Mouse (Mus musculus) neural tube, embryonic 15.5 days (tissue): ENCODE measurements around the gene Pnkp. TPM values are rescaled to one million over a fixed set of nuclear protein-coding genes. Genes with fewer than 3 reads are reported as not detected.

Source experiments
- ATAC-seq: fragments of 200-750 bp; cut with Nextera tagmentation; 2 replicates; pipeline ENCODE4 v1.8.0; 2017; ENCODE audit warnings: mild to moderate bottlenecking, moderate TSS enrichment, moderate library complexity; ENCODE audit not compliant: low FRiP score
- H3K27ac ChIP-seq: fragments of 300-500 bp; sonication (generic); replicated peaks from 2 replicates; pipeline ENCODE4 v1.5.1; 2015; ENCODE audit warnings: mild to moderate bottlenecking, inconsistent platforms
- H3K27me3 ChIP-seq: fragments of 300-500 bp; sonication (generic); replicated peaks from 2 replicates; pipeline ENCODE4 v1.6.1; 2015; ENCODE audit warnings: inconsistent platforms
- H3K36me3 ChIP-seq: fragments of 300-500 bp; sonication (generic); 2 replicates; pipeline ENCODE4 v1.6.1; 2015; ENCODE audit warnings: inconsistent platforms
- H3K4me1 ChIP-seq: fragments of 300-500 bp; sonication (generic); 2 replicates; pipeline ENCODE4 v1.6.1; 2015; ENCODE audit warnings: inconsistent platforms
- H3K4me2 ChIP-seq: fragments of 300-500 bp; sonication (generic); 2 replicates; pipeline ENCODE4 v1.6.1; 2015; ENCODE audit warnings: inconsistent platforms, mild to moderate bottlenecking, moderate library complexity
- H3K4me3 ChIP-seq: fragments of 300-500 bp; sonication (generic); replicated peaks from 2 replicates; pipeline ENCODE4 v1.5.1; 2015; ENCODE audit warnings: mild to moderate bottlenecking, inconsistent platforms
- H3K9ac ChIP-seq: fragments of 300-500 bp; sonication (generic); replicated peaks from 2 replicates; pipeline ENCODE4 v1.6.1; 2015; ENCODE audit warnings: mild to moderate bottlenecking, inconsistent platforms
- H3K9me3 ChIP-seq: fragments of 300-500 bp; sonication (generic); replicated peaks from 2 replicates; pipeline ENCODE4 v1.6.1; 2016; ENCODE audit warnings: inconsistent platforms
- WGBS: fragments of 180-500 bp; shearing (Covaris S2); methylation state at CpG from one replicate; pipeline ENCODE4 v1.1.7; 2015; ENCODE audit warnings: mixed read lengths; 5-methylcytosine and 5-hydroxymethylcytosine counted together
- polyA plus RNA-seq: library from polyadenylated mRNA; unstranded; fragments of >200 nt; fragmentation: Nextera tagmentation; extraction: Ambion mirVana; gene quantifications from 2 replicates; pipeline ENCODE4 v1.2.1, GENCODE M21; 2015

Gene Pnkp
- 29.2 and 29.6 TPM in 2 replicates for polyA plus RNA-seq

DNA sequence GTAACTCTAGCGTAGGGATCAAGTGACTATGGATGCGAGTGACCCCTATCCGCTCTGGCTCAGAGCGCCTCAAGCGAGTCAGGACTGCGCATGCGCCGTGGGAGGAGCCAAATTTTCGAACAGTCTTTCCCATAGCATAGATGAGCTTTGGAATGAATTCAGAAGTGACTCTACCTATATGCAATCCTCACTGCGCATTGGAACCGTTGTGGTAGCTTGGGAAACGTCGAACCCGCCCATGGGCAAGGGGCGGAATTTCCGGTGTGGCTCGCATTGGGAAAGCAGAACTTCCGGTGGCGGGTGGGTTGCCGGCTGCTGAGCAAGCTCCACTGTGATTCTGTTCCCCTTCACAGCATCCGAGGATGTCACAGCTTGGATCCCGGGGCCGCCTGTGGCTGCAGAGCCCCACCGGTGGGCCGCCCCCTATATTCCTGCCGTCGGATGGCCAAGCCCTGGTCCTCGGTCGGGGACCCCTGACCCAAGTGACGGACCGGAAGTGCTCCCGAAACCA is at the start of gene Pnkp:
Pnkp (plus strand) TSS at position 98 of the 511 bp plus-strand sequence.
- H3K36me3 ChIP-seq, result peaks cover 18% of the 10 kb centered on the region
- no peaks in the 10 kb centered on the region for H3K27me3 ChIP-seq
- H3K4me1 ChIP-seq, result peaks cover 81% of the 10 kb centered on the region
- no peaks in the 10 kb centered on the region for H3K9me3 ChIP-seq
- H3K4me3 ChIP-seq, result peak within 1 kb of the TSS; percentile 81
- peak within 1 kb of the TSS; percentile 91 for H3K4me2 ChIP-seq
- peak within 1 kb of the TSS; percentile 93 for H3K9ac ChIP-seq
- WGBS, result under 1% methylated on average over 32 of the region's 32 CpGs
- peak within 1 kb of the TSS; percentile 95 for H3K27ac ChIP-seq
- peak; percentile 64 for ATAC-seq

DNA sequence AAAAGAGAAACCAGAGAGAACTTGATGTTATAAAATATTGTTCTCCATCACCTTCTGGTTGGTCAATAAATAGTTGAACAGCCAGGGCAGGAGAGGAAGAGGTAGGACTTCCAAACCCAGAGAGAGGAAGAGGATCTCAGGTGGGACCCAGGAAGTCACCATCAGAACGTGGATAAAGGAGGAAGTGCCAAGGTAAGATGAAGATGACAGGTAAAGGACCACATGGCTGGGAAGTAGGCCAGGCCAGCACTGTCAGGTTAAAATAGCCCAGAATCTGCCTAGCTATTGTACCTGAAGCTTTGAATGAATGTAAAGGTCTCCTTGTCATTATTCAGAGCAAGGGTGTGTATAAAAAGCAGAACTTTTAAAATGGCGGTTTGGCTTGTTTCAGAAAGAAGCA is 48.0 kb upstream of the Pnkp start:
- Histone ChIP-seq H3K4me3 (no peak overlapping the region), H3K4me1 (no peaks in the 10 kb centered on the region), H3K9ac (no peak overlapping the region), H3K4me2 (no peak overlapping the region), H3K9me3 (no peaks in the 10 kb centered on the region), H3K27me3 (no peaks in the 10 kb centered on the region), H3K27ac (no peak overlapping the region), H3K36me3 (no peaks in the 10 kb centered on the region)
- 82% methylated on average over 2 of the region's 2 CpGs for WGBS
- ATAC-seq, result no peak

DNA sequence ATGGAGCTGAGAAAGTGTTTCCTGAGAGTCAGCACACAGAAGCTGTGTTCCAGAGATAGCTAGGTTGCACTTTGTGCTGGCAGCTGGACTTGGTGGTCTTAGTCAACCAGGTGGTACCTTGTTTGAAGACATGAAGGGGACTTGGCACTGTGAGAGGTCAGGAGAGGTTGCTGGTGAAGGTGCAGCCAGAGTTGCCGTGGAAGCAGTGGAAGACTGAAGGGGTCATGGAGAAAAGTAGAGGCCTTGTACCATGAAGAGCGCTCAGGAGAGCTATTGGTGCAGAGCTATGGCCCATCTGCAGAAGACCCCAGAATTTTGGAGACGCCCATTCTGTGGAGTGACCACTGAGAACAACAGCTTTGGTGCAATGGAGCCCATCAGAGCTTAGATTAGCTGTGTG is 47.5 kb upstream of the Pnkp start:
- 90% methylated on average over 3 of the region's 3 CpGs for WGBS
- no peaks in the 10 kb centered on the region for H3K4me1 ChIP-seq
- H3K9me3 ChIP-seq, result no peaks in the 10 kb centered on the region
- no peaks in the 10 kb centered on the region for H3K36me3 ChIP-seq
- ATAC-seq, result no peak
- H3K27ac ChIP-seq, result no peak overlapping the region
- no peaks in the 10 kb centered on the region for H3K27me3 ChIP-seq
- H3K4me3 ChIP-seq, result no peak overlapping the region
- no peak overlapping the region for H3K4me2 ChIP-seq
- no peak overlapping the region for H3K9ac ChIP-seq

DNA sequence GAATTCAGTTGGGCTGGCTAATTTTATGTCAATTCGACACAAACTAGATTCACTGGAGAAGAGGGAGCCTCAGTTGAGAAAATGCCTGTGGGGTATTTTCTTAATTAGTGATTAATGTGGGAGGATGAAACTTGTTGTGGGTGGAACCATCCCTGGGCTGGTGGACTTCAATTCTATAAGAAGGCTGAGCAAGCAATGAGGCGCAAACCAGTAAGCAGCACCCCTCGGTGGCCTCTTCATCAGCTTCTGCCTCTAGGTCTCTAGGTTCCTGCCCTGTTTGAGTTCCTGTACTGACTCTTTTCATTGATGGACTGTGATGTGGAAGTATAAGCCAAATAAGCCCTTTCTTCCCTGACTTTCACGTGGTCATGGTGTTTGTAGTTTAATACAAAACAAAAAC is 46.6 kb upstream of the Pnkp start:
- H3K9me3 ChIP-seq, result no peaks in the 10 kb centered on the region
- no peak for ATAC-seq
- H3K27me3 ChIP-seq, result no peaks in the 10 kb centered on the region
- no peaks in the 10 kb centered on the region for H3K36me3 ChIP-seq
- H3K4me3 ChIP-seq, result no peak overlapping the region
- 86% methylated on average over 4 of the region's 4 CpGs for WGBS
- H3K4me2 ChIP-seq, result no peak overlapping the region
- H3K9ac ChIP-seq, result no peak overlapping the region
- no peak overlapping the region for H3K27ac ChIP-seq
- peaks cover 7% of the 10 kb centered on the region for H3K4me1 ChIP-seq

DNA sequence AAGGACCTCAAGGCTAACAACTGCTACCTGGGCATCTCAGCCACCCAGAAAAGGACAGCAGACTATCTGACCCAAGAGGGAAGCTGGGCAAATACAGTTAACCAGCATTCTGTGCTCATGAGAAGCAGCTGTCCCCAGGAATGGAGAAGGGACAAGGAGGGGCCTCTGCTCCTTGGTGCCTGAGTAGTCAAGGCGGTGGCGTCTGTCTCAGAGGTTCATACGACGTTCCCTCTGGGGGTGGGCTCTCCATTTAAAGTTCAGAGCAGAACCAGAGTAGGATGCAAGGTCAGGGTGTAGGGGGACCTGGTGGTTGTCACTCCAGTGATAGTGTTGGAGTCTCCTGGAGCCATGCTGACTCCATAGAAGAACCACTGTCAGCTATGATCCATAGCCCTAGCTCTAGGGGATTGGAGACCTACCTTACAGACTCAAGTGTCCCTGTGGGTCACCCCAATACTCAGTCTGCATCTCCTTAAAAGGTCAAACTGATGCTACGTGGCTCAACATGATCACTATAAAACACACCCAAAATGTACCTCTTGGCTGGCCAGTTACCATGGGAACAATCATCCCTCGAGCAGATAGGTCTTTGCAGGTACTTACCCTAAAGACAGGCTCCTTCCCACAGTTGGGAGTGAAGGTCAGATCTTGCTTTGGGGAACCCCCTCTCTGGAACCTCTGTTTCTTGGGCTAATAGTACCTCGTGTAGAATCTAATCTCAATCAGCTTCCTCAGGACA is 46.0 kb upstream of the Pnkp start:
- Histone ChIP-seq H3K36me3 (no peaks in the 10 kb centered on the region), H3K4me3 (no peak overlapping the region), H3K27me3 (no peaks in the 10 kb centered on the region), H3K4me2 (no peak overlapping the region), H3K9ac (no peak overlapping the region), H3K9me3 (no peaks in the 10 kb centered on the region), H3K4me1 (peaks cover 10% of the 10 kb centered on the region), H3K27ac (no peak overlapping the region)
- no peak for ATAC-seq
- 93% methylated on average over 7 of the region's 7 CpGs for WGBS

DNA sequence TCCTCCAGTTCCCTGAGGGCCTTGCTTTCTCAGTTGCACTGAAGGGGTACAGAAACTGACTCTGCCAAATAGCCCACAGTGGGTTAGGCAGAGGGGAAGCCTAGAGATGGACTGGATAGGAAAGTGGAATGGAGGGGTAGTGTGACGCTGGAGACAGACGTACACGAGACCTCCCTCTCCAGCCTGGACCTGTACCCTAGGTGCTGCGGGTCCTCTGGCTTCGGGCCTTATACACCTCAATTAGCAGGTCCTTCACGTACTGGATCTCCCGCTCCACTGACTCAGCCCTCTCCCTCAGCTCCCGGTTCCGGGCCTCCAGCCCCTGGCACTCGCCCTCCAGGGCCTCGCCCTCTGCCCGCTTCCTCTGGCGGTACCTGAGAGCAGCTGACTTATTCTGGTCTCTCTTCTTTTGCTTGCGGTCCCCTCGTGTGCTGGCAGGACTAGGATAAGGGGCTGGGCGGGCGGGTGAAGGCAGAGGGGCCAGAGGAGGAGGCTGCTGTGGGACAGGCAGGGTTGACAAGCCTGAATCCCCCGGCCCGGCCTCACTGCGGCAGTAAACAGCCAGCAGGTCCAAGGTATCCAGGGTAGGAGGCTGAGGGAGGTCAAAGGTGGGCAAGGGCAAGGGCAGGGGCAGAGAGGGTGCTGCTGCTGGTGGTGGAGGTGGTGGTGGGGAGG is 44.2 kb upstream of the Pnkp start:
- 92% methylated on average over 20 of the region's 20 CpGs for WGBS
- Histone ChIP-seq H3K27ac (no peak overlapping the region), H3K36me3 (no peaks in the 10 kb centered on the region), H3K27me3 (no peaks in the 10 kb centered on the region), H3K4me1 (peaks cover 19% of the 10 kb centered on the region), H3K9me3 (no peaks in the 10 kb centered on the region), H3K4me3 (no peak overlapping the region), H3K9ac (no peak overlapping the region), H3K4me2 (no peak overlapping the region)
- no peak for ATAC-seq

DNA sequence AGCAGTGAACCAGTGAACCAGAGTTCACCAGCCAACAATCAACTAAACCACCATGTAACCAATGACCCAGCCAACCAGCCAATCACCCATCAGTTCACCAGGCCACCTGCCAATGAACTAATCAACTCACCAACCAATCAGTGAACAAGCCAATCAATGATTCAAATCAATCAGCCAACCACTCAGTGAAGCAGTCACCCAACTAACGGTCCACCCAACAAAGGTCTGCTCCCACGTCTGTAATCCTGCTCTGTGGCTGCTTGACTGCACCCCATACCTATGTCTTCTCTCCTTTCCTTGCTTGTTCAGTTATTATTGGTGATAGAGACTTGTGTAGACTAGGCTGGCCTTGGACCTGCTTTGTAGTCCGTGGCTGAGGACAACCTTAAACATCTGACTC is 43.0 kb upstream of the Pnkp start:
- no peak overlapping the region for H3K4me2 ChIP-seq
- ATAC-seq, result no peak
- 91% methylated on average over 3 of the region's 3 CpGs for WGBS

DNA sequence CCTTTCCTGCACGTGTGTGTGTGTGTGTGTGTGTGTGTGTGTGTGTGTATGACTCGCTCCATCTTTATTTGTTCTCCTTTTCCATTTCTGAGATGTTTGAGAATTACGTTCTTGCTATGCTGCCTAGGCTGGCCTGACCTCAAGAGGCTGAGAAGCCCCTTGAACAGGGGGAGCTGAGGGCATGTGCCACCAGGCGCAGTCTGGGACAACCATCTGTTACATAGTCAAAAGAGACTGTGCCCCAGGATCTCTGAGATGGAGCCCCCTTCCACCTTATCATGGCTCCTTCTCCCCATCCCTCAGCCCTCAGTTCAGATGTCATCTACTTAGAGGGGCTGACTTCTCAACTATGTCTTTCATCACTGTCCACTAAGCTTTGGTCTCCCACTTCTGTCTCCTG is 42.5 kb upstream of the Pnkp start:
- WGBS, result 93% methylated on average over 4 of the region's 4 CpGs
- Histone ChIP-seq H3K27ac (no peak overlapping the region), H3K4me3 (no peak overlapping the region), H3K4me2 (no peak overlapping the region), H3K9me3 (no peaks in the 10 kb centered on the region), H3K27me3 (no peaks in the 10 kb centered on the region), H3K4me1 (peaks cover 36% of the 10 kb centered on the region), H3K9ac (no peak overlapping the region), H3K36me3 (no peaks in the 10 kb centered on the region)
- no peak for ATAC-seq

More for the DNA sequence above, 43.0 kb upstream of the Pnkp start:
- peaks cover 31% of the 10 kb centered on the region for H3K4me1 ChIP-seq
- H3K4me3 ChIP-seq, result no peak overlapping the region
- H3K27me3 ChIP-seq, result no peaks in the 10 kb centered on the region
- H3K9me3 ChIP-seq, result no peaks in the 10 kb centered on the region
- H3K9ac ChIP-seq, result no peak overlapping the region
- no peaks in the 10 kb centered on the region for H3K36me3 ChIP-seq
- H3K27ac ChIP-seq, result no peak overlapping the region

DNA sequence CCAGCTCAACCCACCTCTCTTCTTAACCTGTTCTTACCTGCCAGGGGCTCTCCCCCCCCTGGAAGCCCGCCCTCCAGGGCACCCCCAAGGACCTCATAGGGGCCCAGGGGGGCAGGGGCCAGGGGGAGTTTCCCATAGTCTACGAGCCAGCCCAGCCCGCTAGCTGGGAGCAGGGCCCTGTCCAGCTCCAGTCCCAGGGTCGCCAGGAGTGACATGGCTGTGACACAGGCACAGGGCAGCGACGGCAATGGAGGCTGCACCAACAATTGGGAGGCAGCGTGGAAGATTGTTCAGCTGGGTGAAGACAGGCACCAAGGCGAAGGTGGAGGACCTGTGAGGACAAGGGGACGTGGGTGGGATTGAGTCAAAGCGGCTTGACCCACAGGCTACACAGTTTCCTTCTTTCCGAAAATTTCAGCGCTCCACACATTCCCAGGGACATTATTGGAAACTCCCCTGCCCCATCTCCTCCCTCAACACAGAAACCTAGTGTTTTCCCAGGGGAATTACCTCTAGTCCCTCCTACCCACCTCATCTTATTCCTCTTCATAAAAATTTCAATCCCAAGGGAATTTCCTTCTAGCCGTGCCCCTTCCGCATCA is 41.9 kb upstream of the Pnkp start:
- Histone ChIP-seq H3K27ac (peak overlapping the region; percentile 95), H3K4me1 (peaks cover 42% of the 10 kb centered on the region), H3K27me3 (no peaks in the 10 kb centered on the region), H3K4me2 (peak overlapping the region; percentile 63), H3K9me3 (no peaks in the 10 kb centered on the region), H3K36me3 (no peaks in the 10 kb centered on the region), H3K4me3 (peak overlapping the region; percentile 99), H3K9ac (peak overlapping the region; percentile 85; the same call in 1 of the 2 replicates)
- 26% methylated on average over 14 of the region's 14 CpGs for WGBS
- ATAC-seq, result no peak; the same call in 1 of the 2 replicates

DNA sequence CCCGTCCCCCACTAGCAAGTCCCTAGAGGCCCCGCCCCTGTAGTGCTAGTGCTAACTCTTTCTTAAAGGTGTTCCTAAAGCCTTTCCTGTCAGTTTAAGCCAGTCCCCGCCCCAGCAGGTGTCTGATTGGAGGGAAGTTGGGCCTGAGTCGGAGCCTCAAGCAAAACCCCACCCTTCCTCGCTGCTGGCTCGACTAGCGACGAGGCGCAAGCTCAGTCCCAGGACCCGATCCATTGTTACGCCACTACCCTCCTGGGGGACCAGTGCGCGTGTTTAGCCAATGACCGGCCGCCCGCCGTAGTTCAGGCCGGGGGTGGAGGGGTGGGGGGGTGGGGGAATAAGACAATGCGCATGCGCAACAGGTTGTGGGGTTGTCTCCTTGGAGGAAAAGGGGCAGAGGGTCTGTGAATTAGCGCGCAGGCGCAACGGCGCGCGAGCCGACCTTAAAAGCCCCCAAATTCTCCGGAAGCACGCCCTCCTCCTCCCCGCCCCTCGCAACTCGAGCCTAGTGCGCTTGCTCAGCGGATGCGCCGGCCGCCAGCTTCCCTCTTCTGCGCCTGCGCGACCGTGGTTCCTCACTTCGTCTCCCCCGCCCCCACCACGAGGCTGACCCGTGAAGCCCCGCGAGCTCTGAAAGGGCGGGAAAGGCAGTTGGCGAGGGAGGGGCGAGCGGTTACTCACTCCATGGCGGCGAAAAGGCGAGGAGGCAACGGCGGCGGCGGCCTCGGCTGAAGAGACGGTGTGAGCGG is 41.0 kb upstream of the Pnkp start, which contains the start of the genes Nup62 and Il4i1:
Nup62 (plus strand) TSS at position 368 of the 749 bp plus-strand sequence.
Il4i1 (plus strand) TSS at position 667 of the 749 bp plus-strand sequence.
- H3K27me3 ChIP-seq, result no peaks in the 10 kb centered on the region
- peaks cover 48% of the 10 kb centered on the region for H3K4me1 ChIP-seq
- H3K9me3 ChIP-seq, result no peaks in the 10 kb centered on the region
- H3K4me2 ChIP-seq, result peak within 1 kb of the TSS; percentile 63
- peak within 1 kb of the TSS; percentile 85 for H3K9ac ChIP-seq
- peak within 1 kb of the TSS; percentile 95 for H3K27ac ChIP-seq
- no peaks in the 10 kb centered on the region for H3K36me3 ChIP-seq
- ATAC-seq, result peak; percentile 93
- H3K4me3 ChIP-seq, result peak within 1 kb of the TSS; percentile 99
- under 1% methylated on average over 52 of the region's 62 CpGs for WGBS

DNA sequence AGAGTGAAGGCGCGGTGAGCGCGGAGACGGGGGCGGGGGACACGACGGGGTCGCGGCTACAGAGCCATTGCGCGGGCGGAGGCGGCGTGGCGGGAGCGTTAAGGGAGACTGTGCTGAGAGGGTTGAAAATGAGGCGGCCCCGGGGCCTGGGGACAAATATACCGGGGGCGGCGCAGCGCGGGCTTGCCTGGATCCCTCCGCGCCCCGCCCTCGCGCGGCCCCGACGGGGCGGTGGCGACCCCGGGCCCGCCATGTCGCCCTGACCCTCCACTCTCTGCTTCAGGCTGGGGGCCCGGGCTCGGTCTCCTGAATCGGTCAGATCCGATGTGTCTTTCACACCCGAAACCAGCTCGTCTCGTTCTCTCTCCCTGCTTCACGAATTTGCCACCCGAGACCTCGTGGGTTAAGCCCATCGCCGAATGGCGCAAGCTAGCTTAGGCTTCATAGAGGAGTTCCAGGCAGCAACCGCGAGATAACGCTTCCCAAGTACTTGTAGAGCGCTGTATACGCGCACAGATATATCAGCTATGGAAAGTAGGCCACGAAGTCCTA is 40.4 kb upstream of the Pnkp start, which contains the start of gene Atf5:
Atf5 (minus strand) TSS at position 189 of the 552 bp plus-strand sequence.
- H3K4me2 ChIP-seq, result peak within 1 kb of the TSS; percentile 63
- peak within 1 kb of the TSS; percentile 95 for H3K27ac ChIP-seq
- ATAC-seq, result peak; percentile 57
- peaks cover 50% of the 10 kb centered on the region for H3K4me1 ChIP-seq
- WGBS, result under 1% methylated on average over 55 of the region's 57 CpGs
- H3K4me3 ChIP-seq, result peak within 1 kb of the TSS; percentile 99
- peak within 1 kb of the TSS; percentile 85 for H3K9ac ChIP-seq
- H3K9me3 ChIP-seq, result no peaks in the 10 kb centered on the region
- H3K36me3 ChIP-seq, result no peaks in the 10 kb centered on the region
- H3K27me3 ChIP-seq, result no peaks in the 10 kb centered on the region
